Mouse (Mus musculus) G1E (cell line): ENCODE results near the gene Cdc20b. TPM values are rescaled to one million over a fixed set of nuclear protein-coding genes. Genes with fewer than 3 reads are reported as not detected.

Experiments used
- ATAC-seq: 2 replicates; pipeline ENCODE4 v1.8.0; 2016; ENCODE audit warnings: mild to moderate bottlenecking; ENCODE audit not compliant: insufficient number of reproducible peaks, poor library complexity, low FRiP score, severe bottlenecking; ENCODE audit errors: extremely low read depth
- DNase-seq: peaks from one replicate; pipeline ENCODE4 v3.0.0; 2012; ENCODE audit warnings: low spot score
- H3K27me3 ChIP-seq: 2 replicates; pipeline ENCODE4 v1.6.1; 2012; ENCODE audit warnings: mild to moderate bottlenecking, low read length, inconsistent platforms; ENCODE audit not compliant: insufficient read depth
- H3K36me3 ChIP-seq: replicated peaks from 2 replicates; pipeline ENCODE3; 2012; ENCODE audit warnings: mild to moderate bottlenecking, inconsistent platforms
- H3K4me1 ChIP-seq: 2 replicates; pipeline ENCODE4 v1.6.1; 2012; ENCODE audit warnings: low read depth, low read length, inconsistent platforms, mixed read lengths; ENCODE audit not compliant: insufficient read depth
- H3K4me3 ChIP-seq: 2 replicates; pipeline ENCODE4 v1.5.1; 2012; ENCODE audit warnings: low read depth, mild to moderate bottlenecking, inconsistent platforms, low read length, moderate library complexity, mixed read lengths
- H3K9me3 ChIP-seq: replicated peaks from 2 replicates; pipeline ENCODE4 v1.6.1; 2012; ENCODE audit warnings: inconsistent platforms
- CTCF ChIP-seq: IDR thresholded peaks from 2 replicates; pipeline ENCODE4 v1.5.1; 2012; ENCODE audit warnings: low read depth, low read length, inconsistent platforms, mixed read lengths
- GATA1 ChIP-seq: IDR thresholded peaks from 2 replicates; pipeline ENCODE4 v1.6.1; 2012; ENCODE audit warnings: borderline replicate concordance, low read length, inconsistent platforms, mixed read lengths
- GATA2 ChIP-seq: IDR thresholded peaks from 2 replicates; pipeline ENCODE4 v1.6.1; 2012; ENCODE audit warnings: low read depth, low read length, inconsistent platforms, borderline replicate concordance
- POLR2AphosphoS5 ChIP-seq: IDR thresholded peaks from 2 replicates; pipeline ENCODE4 v1.6.1; 2012; ENCODE audit warnings: low read depth, low read length, inconsistent platforms; ENCODE audit not compliant: insufficient replicate concordance
- TAL1 ChIP-seq: conservative IDR thresholded peaks from 2 replicates; pipeline ENCODE4 v1.6.1; 2012; ENCODE audit warnings: low read depth, low read length, inconsistent platforms, mixed read lengths
- polyA plus RNA-seq: library from polyadenylated mRNA; stranded (reverse); fragments of >175 nt; gene quantifications from 2 replicates; pipeline ENCODE4 v1.2.3, GENCODE M21; 2012
- total RNA-seq, 2 experiments: library from RNA; stranded (forward) in 1 of 2; stranded (reverse) in 1 of 2; fragments of 200-1000 nt in 1 of 2; fragments of >200 nt in 1 of 2; fragmentation: Nextera tagmentation in 1 of 2; gene quantifications; 2 replicates each; pipeline ENCODE4 v1.2.3; 2014 to 2017

Cdc20b gene
- total and polyA plus RNA-seq, 3 experiments, result not detected

DNA sequence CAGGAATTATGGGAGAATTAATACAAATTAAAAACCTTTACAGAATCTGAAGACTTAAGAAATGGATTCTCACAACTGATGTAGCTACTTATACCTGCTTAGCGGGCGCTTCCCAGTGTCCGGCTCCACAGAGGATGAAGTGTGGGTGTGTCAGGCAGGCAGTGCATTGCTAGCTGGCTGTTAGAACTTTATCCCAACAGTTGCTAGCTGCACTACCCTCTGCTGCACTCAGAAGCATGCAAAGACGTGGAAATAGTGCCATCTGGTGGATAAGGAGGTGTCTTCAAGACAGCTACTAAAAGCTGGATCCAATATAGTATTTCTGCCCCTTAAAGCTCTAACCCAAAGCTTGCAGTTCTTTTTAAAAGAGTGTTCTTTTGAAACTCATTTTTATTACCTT is 941 bp downstream of the Cdc20b start:
- DNase-seq (peak; percentile 67), ATAC-seq (peak; percentile 82)
- TF ChIP-seq CTCF, result peak; percentile 41; the same call in 1 of the 2 replicates
- no peak for TF ChIP-seq POLR2AphosphoS5
- H3K4me1 ChIP-seq, result peaks cover 27% of the 10 kb centered on the region
- no peaks in the 10 kb centered on the region for H3K36me3 ChIP-seq
- H3K4me3 ChIP-seq, result no peak overlapping the region; the same call in 1 of the 2 replicates
- H3K27me3 ChIP-seq, result peaks cover 55% of the 10 kb centered on the region
- H3K9me3 ChIP-seq, result no peaks in the 10 kb centered on the region

DNA sequence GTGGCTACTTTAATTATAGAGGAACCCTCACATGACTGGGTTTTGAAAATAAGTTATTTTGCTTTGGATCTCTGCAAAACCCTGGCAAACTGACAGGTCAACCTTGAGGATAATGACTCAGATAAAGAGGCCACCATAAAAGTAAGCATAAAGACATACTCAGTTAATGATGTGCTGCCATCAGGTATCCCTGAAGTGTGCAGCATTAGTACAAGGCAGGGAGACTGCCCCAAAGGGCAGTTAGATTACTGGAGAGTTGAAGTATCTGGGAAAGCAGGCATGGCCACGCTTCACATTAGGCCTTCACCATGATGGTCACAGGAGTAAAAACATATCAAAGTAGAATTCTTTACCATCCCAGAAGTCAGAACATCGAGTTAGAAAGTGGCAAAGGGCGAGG is 10.0 kb downstream of the Cdc20b start:
- no peak for DNase-seq
- no peak overlapping the region for H3K4me3 ChIP-seq
- no peak for ATAC-seq
- H3K9me3 ChIP-seq, result no peaks in the 10 kb centered on the region
- H3K4me1 ChIP-seq, result no peaks in the 10 kb centered on the region
- TF ChIP-seq CTCF, result no peak
- no peak for TF ChIP-seq GATA1
- no peak for TF ChIP-seq TAL1
- TF ChIP-seq POLR2AphosphoS5, result no peak
- TF ChIP-seq GATA2, result no peak
- H3K27me3 ChIP-seq, result peaks cover 39% of the 10 kb centered on the region
- no peaks in the 10 kb centered on the region for H3K36me3 ChIP-seq

DNA sequence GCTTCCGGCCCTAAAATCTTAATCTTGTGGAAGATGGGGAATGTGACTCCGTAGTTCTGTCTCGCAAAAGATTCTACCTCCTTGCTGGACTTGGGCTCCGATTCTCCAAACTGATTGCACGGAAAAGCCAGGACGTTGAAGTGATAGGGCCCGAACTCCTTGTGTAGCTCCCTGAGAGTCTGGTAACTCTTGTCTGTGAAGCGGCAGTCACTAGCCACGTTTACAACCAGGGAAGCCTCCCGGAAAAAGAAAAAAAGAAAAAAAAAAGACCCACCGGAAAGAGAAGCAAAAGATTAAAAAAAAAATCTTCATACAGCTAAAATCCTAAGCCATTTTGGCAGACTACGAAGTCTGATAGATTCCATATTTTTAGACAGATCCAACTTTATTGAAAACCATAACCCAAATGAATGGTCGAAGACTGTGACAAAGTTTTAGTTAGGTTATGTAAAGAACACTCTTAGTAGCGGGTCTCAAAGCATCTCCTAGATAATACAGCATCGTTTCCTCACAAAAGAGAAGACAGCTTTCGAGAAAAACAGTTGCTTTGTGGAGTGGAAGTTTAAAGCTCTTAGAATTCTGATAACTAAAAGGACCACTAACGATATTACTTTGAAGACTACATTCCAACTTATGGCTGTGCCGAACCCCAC is 10.7 kb downstream of the Cdc20b start:
- H3K27me3 ChIP-seq, result peaks cover 37% of the 10 kb centered on the region
- ATAC-seq (no peak), DNase-seq (no peak)
- TF ChIP-seq TAL1 (no peak), GATA1 (no peak), POLR2AphosphoS5 (no peak), GATA2 (no peak), CTCF (no peak)
- no peaks in the 10 kb centered on the region for H3K36me3 ChIP-seq
- H3K4me1 ChIP-seq, result no peaks in the 10 kb centered on the region
- H3K9me3 ChIP-seq, result no peaks in the 10 kb centered on the region
- no peak overlapping the region for H3K4me3 ChIP-seq

DNA sequence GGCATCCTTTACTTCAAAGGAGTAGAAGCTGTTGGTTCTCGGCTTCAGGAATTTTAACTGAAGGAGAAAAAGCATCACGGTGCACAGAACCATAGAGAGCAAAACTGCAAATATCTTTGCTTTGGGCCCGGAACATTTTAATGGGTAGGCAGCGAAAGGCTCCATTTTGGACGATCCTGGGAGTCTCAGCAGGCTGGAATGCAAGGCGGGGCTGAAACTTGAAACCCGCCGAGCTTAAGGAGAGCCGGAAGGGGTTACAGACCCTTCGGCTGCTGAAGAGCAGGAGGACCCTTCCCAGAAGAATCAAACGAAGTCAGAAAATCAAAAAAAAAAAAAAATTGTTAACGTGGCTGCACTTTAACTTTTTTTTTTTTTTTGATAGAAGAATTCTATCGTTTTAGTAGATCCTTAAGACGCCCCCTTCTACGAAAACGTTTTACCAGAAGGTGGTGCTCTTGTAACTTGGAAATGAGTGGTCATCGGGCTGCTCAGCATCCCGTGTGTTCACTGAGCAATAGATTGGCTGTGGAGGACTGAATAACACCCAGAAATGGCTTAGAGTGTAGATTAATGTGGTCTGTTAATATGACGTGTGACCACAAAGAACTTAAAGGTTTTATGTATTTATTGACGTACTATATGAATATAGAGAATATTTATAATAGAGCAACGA is 11.4 kb downstream of the Cdc20b start, which contains the start of gene Gpx8:
Gpx8 (minus strand) TSS at position 200 of the 673 bp plus-strand sequence.
- peaks cover 33% of the 10 kb centered on the region for H3K27me3 ChIP-seq
- DNase-seq (no peak), ATAC-seq (no peak)
- H3K9me3 ChIP-seq, result no peaks in the 10 kb centered on the region
- no peak within 1 kb of the TSS for H3K4me3 ChIP-seq
- H3K4me1 ChIP-seq, result no peaks in the 10 kb centered on the region
- H3K36me3 ChIP-seq, result no peaks in the 10 kb centered on the region
- no peak for TF ChIP-seq TAL1
- TF ChIP-seq CTCF, result no peak
- TF ChIP-seq GATA1, result no peak
- no peak for TF ChIP-seq POLR2AphosphoS5
- no peak for TF ChIP-seq GATA2

DNA sequence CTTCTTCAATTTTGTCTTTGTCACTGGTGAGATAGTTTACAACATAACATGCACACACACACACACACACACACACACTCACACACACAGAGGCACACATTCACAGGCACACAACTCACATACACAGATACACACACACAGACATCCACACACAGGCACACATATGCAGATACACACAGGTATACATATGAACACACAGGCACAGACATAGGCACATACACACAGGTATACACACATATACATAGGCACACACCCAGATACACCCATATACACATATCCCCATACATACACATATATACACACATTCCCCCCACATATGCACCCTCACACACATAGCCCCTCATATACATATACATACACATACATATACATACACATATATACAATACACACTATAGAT is 12.1 kb downstream of the Cdc20b start:
- DNase-seq, result no peak
- ATAC-seq, result no peak
- H3K9me3 ChIP-seq, result no peaks in the 10 kb centered on the region

DNA sequence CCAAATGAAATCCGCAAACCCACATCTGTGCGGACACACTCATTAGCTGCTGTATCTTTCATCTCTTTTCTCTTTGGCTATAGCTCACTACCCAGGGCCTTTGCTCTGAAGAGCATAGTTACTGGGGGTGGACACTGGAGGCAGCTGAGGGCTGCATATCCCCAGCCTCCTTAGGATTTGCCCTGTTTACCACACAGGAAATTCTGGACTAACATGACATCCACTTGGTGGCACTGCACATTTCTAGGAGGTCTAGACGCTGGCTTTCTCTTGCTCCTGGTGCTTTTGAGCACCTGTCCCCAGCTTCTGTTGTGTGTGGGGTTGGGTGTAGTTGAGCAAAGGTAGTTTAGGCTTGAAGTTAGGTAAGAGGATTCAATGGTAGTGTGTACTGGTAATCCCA is 12.7 kb downstream of the Cdc20b start:
- Histone ChIP-seq H3K27me3 (peaks cover 32% of the 10 kb centered on the region), H3K4me1 (no peaks in the 10 kb centered on the region), H3K9me3 (no peaks in the 10 kb centered on the region), H3K4me3 (no peak overlapping the region), H3K36me3 (no peaks in the 10 kb centered on the region)
- TF ChIP-seq CTCF, result no peak
- no peak for TF ChIP-seq POLR2AphosphoS5
- no peak for DNase-seq
- ATAC-seq, result no peak

More for the DNA sequence above, 12.1 kb downstream of the Cdc20b start:
- H3K36me3 ChIP-seq, result no peaks in the 10 kb centered on the region
- H3K4me3 ChIP-seq, result no peak overlapping the region
- TF ChIP-seq TAL1 (no peak), CTCF (no peak), POLR2AphosphoS5 (no peak), GATA2 (no peak), GATA1 (no peak)
- H3K4me1 ChIP-seq, result no peaks in the 10 kb centered on the region
- peaks cover 26% of the 10 kb centered on the region for H3K27me3 ChIP-seq
